ENCODE assay signal across 33 mouse cellular contexts in the genomic region with DNA sequence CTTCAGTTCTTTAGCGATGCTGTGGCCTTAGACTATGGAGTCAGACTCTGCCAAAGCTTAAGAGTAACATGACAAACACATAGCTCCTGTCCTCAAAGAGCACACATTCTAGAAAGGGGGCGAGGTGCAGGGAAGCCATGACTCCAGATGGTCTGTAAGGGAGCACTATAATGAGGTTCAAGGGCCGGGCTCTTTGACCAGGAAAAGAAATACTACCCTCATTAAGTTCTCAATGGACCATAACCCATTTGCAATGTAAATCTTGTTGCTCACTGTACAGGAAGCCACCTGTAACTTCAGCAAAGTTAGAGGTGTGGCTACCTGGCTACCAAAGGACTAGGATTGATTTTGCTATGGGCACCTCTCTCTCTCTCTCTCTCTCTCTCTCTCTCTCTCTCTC. TPM values are rescaled to one million over a fixed set of nuclear protein-coding genes. Genes with fewer than 3 reads are reported as not detected.
DNase-seq lines count a peak whose midpoint lies in the region; ATAC-seq and TF ChIP-seq lines count a peak whose summit lies in the region.
"Had no signal": no experiment of that assay in that cellular context is flagged by ENCODE, and none has a peak within 500 bp of the region (broad histone marks: within the 10 kb centered on the region; RNA-seq: fewer than 3 reads in every experiment).

No protein-coding gene starts in this region.

- H3K9me3 ChIP-seq in intestine, embryonic 15.5 days, result no peaks in the 10 kb centered on the region
- H3K9me3 ChIP-seq in intestine, postnatal 0 days (ENCODE audit: control insufficient read depth), result no peaks in the 10 kb centered on the region
- no peaks in the 10 kb centered on the region for H3K9me3 ChIP-seq in kidney, embryonic 15.5 days (replicated peaks)
- H3K9me3 ChIP-seq: forebrain, embryonic 10.5 days; forebrain, embryonic 13.5 days; hindbrain, embryonic 10.5 days had no signal

- ATAC-seq in intestine, embryonic 15.5 days, result peak; percentile 43; the same call in 1 of the 2 replicates
- ATAC-seq in intestine, postnatal 0 days, result no peak
- peak; percentile 66 for ATAC-seq in kidney, embryonic 15.5 days (replicated peaks; ENCODE audit: low FRiP score)
- ATAC-seq: forebrain, embryonic 13.5 days; forebrain, embryonic 16.5 days; hindbrain, embryonic 16.5 days; Patski had no signal

- peaks cover 5% of the 10 kb centered on the region; the same call in 1 of the 2 replicates for H3K4me1 ChIP-seq in intestine, embryonic 15.5 days (replicated peaks)
- 0 out of 2 replicates have a peak, but pooled peaks cover 8% of the 10 kb centered on the region for H3K4me1 ChIP-seq in intestine, postnatal 0 days (replicated peaks; ENCODE audit: control insufficient read depth, insufficient read depth, low read length)
- H3K4me1 ChIP-seq in kidney, embryonic 15.5 days, result peaks cover 19% of the 10 kb centered on the region
- H3K4me1 ChIP-seq: forebrain, embryonic 13.5 days; hindbrain, embryonic 13.5 days had no signal

- H3K36me3 ChIP-seq in intestine, embryonic 15.5 days, result no peaks in the 10 kb centered on the region
- H3K36me3 ChIP-seq in intestine, postnatal 0 days (ENCODE audit: control insufficient read depth, insufficient read depth), result no peaks in the 10 kb centered on the region
- no peaks in the 10 kb centered on the region for H3K36me3 ChIP-seq in kidney, embryonic 15.5 days
- H3K36me3 ChIP-seq: forebrain, embryonic 10.5 days; G1E; hindbrain, embryonic 10.5 days; hindbrain, embryonic 13.5 days had no signal

- no peak overlapping the region for H3K4me3 ChIP-seq in intestine, embryonic 15.5 days (replicated peaks)
- H3K4me3 ChIP-seq in intestine, postnatal 0 days (ENCODE audit: low read depth, low read length), result no peak overlapping the region
- no peak overlapping the region for H3K4me3 ChIP-seq in kidney, embryonic 15.5 days (replicated peaks)
- H3K4me3 ChIP-seq: forebrain, embryonic 10.5 days; forebrain, embryonic 13.5 days; hindbrain, embryonic 10.5 days; hindbrain, embryonic 13.5 days had no signal

- no peaks in the 10 kb centered on the region for H3K27me3 ChIP-seq in intestine, embryonic 15.5 days (replicated peaks)
- H3K27me3 ChIP-seq in intestine, postnatal 0 days (replicated peaks; ENCODE audit: control insufficient read depth, insufficient read depth, low read length), result no peaks in the 10 kb centered on the region
- peaks cover 50% of the 10 kb centered on the region for H3K27me3 ChIP-seq in kidney, embryonic 15.5 days
- H3K27me3 ChIP-seq: CH12.LX; forebrain, embryonic 13.5 days; Patski had no signal

- no peak overlapping the region for H3K9ac ChIP-seq in intestine, embryonic 15.5 days
- H3K9ac ChIP-seq in intestine, postnatal 0 days (ENCODE audit: low read depth, low read length), result no peak overlapping the region
- H3K9ac ChIP-seq in kidney, embryonic 15.5 days, result no peak overlapping the region
- H3K9ac ChIP-seq: forebrain, embryonic 13.5 days; hindbrain, embryonic 13.5 days had no signal

- H3K27ac ChIP-seq in intestine, embryonic 15.5 days, result no peak overlapping the region
- H3K27ac ChIP-seq in intestine, postnatal 0 days (ENCODE audit: low read depth, low read length), result no peak overlapping the region
- H3K27ac ChIP-seq in kidney, embryonic 15.5 days, result no peak overlapping the region
- H3K27ac ChIP-seq: forebrain, embryonic 10.5 days; forebrain, embryonic 13.5 days; hindbrain, embryonic 13.5 days had no signal

- no peak overlapping the region for H3K4me2 ChIP-seq in intestine, embryonic 15.5 days (replicated peaks)
- no peak overlapping the region for H3K4me2 ChIP-seq in intestine, postnatal 0 days (replicated peaks; ENCODE audit: low read depth)
- no peak overlapping the region for H3K4me2 ChIP-seq in kidney, embryonic 15.5 days
- H3K4me2 ChIP-seq: forebrain, embryonic 13.5 days; hindbrain, embryonic 13.5 days had no signal

- intact Hi-C loops in left cerebral cortex, postnatal 4 days (cut with DNase I), result no loop called here

- peak; percentile 21 for DNase-seq in kidney, adult 9 months
- no peak for DNase-seq in kidney, postnatal 10 days
- peak; percentile 14 for DNase-seq in kidney, postnatal 14 days
- no peak for DNase-seq in left cerebral cortex, postnatal 4 days
- DNase-seq: adrenal gland, postnatal 14 days; B cell, adult 2 months; cerebellum, adult 11-12 months; cerebellum, adult 8-10 months; cerebellum, postnatal 14 days; gastrocnemius, postnatal 10 days; gastrocnemius, postnatal 36 days; heart, postnatal 36 days had no signal

- WGBS in intestine, embryonic 15.5 days, result 84% methylated on average over 3 of the region's 3 CpGs
- 70% methylated on average over 3 of the region's 3 CpGs for WGBS in intestine, postnatal 0 days
- 48% methylated on average over 3 of the region's 3 CpGs for WGBS in kidney, embryonic 15.5 days

- TF ChIP-seq CTCF in intestine, postnatal 0 days (IDR thresholded peaks at IDR 0.05; ENCODE audit: low read depth), result no peak

RNA-seq across cellular contexts. Expression of a gene that starts 8.8 kb away (rescaled TPM):
- polyA plus RNA-seq in intestine, embryonic 15.5 days (2015; fragmentation: Nextera tagmentation; extraction: Ambion mirVana), result 0.09 and 0.35 TPM in 2 replicates
- polyA plus RNA-seq in intestine, postnatal 0 days (2015; fragmentation: Nextera tagmentation; extraction: Ambion mirVana), result 0.77 and 0.82 TPM in 2 replicates
- 0.18 and 0.34 TPM in 2 replicates for polyA plus RNA-seq in kidney, embryonic 15.5 days (2015; fragmentation: Nextera tagmentation; extraction: Ambion mirVana)
- total RNA-seq in left cerebral cortex, postnatal 4 days (2021), result not detected
- total RNA-seq: adrenal gland, adult 18-20 months; adrenal gland, postnatal 14 days; CH12.LX; G1E; gastrocnemius, adult 18-20 months; gastrocnemius, postnatal 10 days; gastrocnemius, postnatal 36 days; granulocyte monocyte progenitor cell, adult 5-6 weeks; heart, adult 8-10 months; heart, postnatal 36 days had no signal
- polyA plus RNA-seq: brain, embryonic 14.5 days; embryonic facial prominence, embryonic 14.5 days; forebrain, embryonic 10.5 days; forebrain, embryonic 13.5 days; forebrain, embryonic 16.5 days; G1E; heart, embryonic 11.5 days; heart, embryonic 14.5 days; heart, postnatal 0 days; hindbrain, embryonic 13.5 days had no signal

RNA-seq across cellular contexts. Expression of a gene that starts 52.1 kb away (rescaled TPM):
- 19.7 and 20.8 TPM in 2 replicates for polyA plus RNA-seq in intestine, embryonic 15.5 days (2015; fragmentation: Nextera tagmentation; extraction: Ambion mirVana)
- 19.6 and 24.3 TPM in 2 replicates for polyA plus RNA-seq in intestine, postnatal 0 days (2015; fragmentation: Nextera tagmentation; extraction: Ambion mirVana)
- polyA plus RNA-seq in kidney, embryonic 15.5 days (2015; fragmentation: Nextera tagmentation; extraction: Ambion mirVana), result 15.5 and 16.8 TPM in 2 replicates
- total RNA-seq in left cerebral cortex, postnatal 4 days (2021), result 10 to 100 TPM; 55.6 to 57.5 TPM
- total RNA-seq: CH12.LX had no signal
- polyA plus RNA-seq: G1E had no signal

Comparison
In these comparisons a context has a peak if more than half of its experiments do, and no peak if none do; other contexts are left out.
1. DNase-seq: peak in kidney, adult 9 months (single experiment) and kidney, postnatal 14 days (single experiment); none in kidney, postnatal 10 days (single experiment) and left cerebral cortex, postnatal 4 days (single experiment).